Mouse (Mus musculus) lung, postnatal 10 days (tissue): ENCODE data around the gene Adamts1.
A peak's percentile ranks its signal among the peaks of the same experiment; 100 is the strongest.

ENCODE experiments used
- DNase-seq: peaks from one replicate; pipeline ENCODE4 v3.0.0; 2021

Gene Adamts1

DNA sequence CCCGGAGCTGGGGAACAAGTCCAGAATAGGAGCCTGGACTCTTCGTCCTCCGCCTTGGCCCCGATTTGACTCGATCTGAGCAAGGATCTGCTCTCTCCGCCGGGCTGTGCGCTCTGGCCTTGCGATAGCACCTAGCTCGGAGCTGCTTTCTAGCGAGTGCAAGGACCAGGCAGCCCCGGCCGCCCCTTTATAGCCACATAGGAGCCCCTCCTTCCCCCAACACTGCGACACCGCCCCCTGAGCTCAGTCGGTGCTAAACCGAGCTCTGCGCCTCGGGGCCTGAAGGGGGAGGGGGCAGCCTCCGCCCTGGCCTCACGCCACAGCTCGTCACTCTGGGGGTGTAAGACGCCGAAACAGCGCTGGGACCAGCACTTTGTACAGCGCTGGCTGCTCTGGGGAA lies at the start of gene Adamts1:
Adamts1 (minus strand) TSS at position 160 of the 400 bp plus-strand sequence.
- DNase-seq = peak; percentile 97

DNA sequence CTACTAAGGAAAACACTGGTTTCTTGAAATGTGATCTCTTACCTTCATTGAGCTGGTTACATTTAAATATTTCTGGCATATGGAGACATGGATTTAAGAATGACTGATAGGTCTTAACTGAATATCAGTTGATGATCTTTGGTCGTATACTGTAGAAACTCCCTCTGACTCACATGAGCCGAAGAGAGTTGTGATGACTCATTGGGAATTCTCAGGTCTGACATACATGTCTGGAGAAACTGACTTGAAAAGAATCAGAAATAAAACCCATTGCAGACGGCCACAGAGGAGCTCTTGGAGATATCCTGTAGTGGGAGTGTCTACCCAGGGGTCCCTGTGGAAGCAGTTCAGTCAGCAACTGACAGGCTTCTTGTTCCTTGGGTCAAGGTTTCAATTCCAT lies 24.2 kb upstream of the Adamts1 start:
- DNase-seq = no peak

DNA sequence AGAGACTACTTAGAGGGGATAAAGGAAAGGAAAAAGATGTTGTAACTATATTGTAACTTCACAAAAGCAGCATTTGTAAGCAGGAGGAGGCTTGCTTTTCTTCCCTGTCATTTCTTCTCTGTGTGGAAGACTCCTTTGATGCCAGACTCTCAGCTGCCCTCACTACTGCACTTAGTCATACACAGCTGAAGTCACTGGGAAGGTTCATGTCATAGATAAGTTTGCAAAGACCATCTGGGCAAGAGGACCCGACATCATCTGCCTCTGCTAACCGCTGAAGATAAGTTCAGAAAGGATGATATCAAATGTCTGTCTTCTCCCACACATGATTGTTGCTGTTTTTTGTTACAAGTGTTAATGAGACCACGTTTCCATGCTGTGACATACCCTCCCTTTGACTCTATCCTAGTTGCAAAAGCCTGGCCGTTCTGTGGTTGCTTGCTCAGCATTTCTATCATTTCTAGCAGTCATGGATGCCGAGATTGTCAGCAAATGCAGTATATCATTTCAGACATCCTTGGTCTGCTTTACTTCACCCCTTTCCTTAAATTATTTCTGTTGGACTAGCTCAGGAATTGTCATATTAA lies 19.5 kb upstream of the Adamts1 start:
- no peak for DNase-seq

DNA sequence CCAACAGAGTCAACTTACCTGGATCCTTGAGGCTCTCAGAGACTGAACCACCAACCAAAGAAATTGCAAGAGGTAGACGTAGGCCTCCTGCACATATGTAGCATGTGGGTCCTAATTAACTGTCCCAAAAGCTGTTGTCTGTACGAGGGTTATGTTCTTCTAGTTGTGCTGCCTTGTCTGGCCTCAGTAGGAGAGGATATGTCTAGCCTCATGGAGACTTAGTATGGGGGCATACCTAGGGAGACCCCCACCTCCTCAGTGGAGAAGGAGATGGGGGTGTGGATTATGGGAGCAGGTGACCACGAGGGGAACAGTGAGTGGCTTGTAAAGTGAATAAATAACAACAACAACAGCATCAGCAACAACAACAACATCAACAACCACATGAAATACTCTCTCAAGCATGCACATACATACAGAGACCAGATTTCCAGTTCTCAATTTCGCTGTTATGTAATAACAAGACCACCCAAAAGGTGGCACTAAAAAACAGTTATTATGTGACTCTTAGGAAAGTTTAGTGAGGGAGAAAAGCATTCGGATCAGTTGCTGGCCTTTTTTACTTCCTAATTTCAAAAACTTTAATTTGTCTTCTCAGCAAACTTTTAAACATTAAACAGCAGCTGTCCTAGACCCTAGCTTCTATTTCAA lies 17.0 kb upstream of the Adamts1 start:
- peak; percentile 22 for DNase-seq

DNA sequence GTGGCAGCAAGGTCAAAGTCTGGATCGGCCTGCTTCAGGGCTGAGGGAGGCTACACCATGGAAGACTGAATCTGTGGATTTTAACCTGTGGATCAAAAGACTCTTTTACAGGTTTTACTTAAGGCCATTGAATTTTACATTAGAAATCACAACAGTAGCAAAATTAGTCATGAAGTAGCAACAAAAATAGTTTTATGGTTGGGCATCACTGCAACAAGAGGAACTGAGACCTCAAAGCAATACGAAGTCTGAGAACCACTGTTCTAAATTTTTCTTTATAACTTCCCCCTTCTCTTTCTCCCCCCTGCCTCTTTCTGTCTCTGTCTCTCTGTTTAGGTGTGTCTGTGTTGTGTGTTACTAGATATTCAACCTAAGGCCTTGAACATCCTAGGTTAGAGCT lies 11.2 kb upstream of the Adamts1 start:
- no peak for DNase-seq

DNA sequence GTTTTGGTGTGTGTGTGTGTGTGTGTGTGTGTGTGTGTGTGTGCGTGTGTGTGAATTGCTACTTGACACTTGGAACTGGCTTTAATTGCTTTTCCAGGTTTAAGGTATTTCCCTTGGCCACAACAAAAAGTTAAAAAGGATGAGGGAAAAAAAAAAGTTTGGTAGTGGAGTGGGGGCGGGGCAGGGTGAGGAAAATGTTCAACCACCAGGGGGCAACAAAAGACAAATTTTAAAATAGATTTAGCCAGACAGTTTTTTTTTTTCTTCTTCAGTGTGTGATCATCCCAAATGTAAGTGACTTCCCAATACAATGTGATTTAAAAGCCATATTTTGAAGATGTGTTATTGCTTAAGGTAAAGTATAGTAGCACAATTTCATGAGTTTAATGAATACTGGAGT lies 4.7 kb upstream of the Adamts1 start:
- peak; percentile 78 for DNase-seq

DNA sequence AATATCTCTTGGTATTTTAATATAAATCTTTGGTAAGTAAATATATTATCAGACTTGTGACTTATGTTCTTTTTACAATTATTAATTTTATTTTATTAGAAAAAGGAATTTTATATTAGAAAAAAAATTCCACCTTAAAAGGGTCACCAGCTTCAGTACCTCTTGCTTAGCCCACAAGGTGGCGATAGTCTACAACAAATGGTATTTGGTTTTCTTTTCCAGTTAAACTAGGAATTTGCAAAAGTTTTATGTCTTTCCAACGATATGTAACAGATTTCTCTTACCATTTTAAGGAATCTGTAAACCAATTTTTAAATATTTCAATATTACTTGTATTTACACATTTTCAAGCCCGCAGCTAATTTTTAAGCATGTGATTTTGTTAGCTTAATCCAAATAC lies 4.2 kb upstream of the Adamts1 start:
- DNase-seq = peak; percentile 84

DNA sequence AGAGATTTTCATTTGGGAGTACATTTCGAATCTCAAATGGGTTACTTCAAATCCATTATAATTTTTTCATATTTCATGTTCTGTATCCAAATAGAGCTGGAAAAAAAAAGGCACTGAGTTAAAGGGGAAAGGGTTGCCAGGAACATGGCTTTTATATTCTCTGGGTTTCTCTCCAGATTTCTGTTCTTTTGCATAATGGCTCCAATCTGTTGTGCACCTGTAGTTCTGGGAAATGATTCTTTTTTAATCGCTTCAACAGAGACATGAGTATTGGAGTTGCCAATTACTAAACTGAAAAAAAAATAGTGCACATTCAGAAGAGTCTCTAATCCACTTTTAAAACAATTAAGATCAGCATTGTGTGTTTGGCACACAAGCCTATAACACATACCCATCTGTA lies 2.7 kb upstream of the Adamts1 start:
- DNase-seq = no peak

DNA sequence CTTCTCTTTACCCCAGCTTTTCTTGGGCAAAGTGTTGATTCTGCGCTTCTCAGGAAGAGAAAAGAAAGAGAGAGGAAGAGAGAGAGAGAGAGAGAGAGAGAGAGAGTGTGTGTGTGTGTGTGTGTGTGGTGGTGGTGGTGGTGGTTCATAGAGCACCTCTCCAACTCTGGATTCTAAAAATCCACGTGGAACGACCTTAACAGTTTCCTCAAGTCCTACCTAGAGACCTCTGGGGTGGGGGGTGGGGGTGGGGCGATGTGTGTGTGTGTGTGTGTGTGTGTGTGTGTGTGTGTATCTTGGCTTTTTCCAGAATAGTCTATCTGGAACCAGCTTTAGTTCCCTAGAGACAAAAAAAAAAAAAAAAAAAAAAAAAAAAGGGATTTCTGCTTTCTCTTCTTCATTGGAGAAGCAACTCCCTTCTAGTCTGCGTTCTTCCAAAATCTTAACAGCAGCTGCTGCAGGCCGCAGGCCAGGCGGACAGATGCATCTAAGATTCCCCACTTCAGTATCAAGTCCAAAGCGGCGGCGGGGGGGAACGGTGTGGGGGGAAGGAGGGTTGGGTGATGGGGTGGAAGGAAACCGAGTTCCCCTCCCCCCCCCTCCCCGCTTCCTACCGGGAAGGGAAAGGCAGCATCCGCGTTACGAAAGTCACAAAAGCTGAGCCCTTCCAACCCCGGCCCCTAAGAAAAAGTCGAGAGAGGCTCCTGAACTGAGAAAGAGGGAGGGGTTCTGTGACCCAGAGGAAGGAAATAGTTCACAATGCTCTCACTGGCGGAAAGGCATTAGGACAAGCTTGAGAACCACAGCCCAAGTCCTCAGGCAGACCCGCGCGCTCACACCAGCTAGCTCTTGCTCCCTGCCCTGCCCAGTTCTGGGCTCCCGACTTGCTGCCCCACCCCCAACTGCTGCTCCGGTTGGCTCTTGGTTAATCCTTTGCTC lies 969 bp upstream of the Adamts1 start:
- peak; percentile 94 for DNase-seq

DNA sequence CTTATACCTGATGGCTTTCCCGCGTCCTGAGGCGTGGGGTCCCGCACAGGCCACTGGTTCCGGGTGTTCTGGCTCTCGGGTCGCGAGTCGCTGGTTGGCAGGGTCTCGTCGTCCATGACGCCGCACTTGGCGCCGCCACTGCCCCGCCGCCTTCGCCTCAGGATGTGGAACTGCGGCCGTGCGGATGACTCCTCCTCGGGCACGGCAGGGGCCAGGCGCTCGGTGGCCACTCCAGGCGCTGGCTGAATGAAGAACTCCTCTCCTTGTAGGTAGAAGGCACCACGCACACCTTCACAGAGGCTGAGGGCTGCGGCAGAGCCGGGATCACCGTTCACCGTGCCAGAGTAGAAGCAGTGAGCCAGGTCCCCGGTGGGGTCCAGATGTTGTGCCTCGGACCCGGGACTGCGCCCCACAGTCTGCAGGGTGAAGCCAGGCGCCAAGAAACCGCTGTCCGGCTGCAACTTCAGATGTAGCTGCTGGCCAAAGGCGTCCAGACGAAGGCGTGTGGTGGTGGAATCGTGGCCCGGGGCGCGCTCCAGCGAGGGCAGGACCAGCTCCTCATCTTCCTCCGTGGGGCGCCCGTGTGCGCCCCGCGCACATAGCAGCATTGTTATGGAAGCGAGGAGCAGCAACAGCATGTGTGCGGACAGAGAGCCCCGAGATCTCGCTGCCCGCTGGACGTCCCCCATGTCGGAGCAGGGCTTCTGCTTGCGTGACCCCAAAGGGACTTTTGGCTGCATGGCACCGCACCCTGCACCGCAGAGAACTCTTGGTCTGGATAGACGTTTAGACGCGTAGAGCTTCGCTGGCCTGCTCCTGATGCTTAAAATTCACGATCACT lies 722 bp downstream of the Adamts1 start:
- peak; percentile 74 for DNase-seq

DNA sequence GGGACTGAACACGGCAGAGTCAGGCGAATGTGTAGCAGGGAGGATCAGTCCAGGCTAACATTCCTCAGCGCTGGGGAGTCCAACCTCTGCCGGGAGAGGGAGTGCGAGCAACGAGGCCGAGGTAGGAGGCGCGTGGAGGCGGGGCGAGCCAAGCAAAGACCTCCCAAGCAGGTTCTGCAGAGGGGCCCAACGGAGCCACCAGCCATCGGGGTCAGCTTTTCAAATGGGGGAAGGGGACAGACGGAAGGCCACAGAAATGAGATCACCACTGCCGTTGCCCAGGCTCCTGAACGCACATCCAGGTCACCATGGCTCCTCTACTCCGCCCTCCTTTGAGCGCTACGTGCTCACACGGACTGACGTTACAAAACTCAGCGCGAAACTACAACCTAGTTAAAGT lies 1.7 kb downstream of the Adamts1 start:
- peak; percentile 90 for DNase-seq

DNA sequence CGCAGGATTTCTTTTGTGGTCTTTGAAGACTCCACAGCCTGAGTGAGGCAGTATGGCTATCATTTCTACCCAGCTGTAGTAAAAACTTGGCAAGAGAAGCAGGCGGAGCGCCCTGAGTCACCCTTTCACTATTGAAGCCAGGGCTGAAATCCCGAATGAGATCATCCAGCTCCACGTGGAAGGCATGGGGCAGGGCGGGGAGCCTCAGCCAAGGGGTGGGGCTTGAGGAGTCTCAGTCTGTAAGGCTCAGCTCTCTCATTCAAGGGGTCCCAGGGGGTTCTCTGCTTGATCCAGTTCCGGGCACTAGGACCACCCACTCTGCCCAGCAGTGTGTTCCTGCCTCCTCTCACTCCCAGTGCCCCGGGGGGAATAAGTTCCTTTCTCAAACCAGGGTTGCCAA lies 2.2 kb downstream of the Adamts1 start:
- DNase-seq = peak; percentile 96

DNA sequence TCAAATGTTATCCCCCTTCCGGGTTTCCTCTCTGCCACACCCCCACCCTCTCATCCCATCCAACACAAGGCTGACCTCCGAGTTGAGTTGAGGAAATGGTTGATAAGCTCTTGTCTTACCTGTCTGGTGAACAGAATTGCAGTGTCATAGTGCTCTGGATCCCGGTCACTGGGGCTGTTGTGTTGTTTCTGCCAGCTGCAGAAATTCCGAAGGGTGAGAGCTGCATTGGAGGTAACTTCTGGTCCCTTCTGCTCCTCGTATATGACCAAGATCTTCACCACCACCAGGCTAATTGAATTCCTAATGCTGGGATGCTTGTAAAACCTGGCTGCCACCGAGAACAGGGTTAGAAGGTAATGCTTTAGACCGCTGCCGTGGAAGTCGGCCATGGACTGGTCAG lies 2.9 kb downstream of the Adamts1 start:
- no peak for DNase-seq

DNA sequence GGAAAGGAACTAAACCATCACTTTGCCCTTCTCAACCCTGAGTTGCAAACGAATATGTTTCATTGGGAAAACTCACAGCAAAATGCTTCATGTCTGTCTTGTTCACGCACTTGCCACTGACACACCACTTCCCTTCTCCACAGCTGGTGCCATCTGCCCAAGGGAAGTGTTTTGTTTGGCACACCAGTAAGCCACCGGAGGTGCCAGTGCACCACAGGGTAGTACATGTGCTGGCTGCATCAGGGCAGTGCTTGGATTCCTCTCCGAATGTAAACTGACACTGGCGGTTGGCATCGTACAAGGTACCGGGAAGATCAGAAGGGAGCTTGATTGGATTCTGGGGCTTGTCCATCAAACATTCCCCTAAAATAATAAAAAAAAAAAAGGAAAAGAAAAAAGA lies 4.6 kb downstream of the Adamts1 start:
- DNase-seq = no peak

DNA sequence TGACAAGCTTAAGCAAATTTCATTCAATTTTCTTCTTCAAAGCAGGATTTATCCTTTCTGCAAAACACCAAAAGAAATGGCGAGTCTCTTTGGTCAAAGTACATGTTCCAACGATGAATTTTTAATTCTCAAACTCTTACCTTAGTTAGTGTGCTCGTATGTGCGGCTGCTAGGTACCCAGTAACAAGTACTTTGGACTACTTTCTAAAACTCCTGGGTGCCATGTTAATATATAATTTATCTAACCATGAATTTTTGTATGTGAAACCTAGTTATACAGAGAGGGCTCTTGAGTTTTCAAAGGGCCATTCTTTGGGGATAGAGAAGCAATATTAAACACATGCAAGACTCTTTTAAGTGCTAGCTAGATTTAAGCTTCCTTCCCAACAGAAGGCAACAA lies 5.8 kb downstream of the Adamts1 start:
- no peak for DNase-seq

DNA sequence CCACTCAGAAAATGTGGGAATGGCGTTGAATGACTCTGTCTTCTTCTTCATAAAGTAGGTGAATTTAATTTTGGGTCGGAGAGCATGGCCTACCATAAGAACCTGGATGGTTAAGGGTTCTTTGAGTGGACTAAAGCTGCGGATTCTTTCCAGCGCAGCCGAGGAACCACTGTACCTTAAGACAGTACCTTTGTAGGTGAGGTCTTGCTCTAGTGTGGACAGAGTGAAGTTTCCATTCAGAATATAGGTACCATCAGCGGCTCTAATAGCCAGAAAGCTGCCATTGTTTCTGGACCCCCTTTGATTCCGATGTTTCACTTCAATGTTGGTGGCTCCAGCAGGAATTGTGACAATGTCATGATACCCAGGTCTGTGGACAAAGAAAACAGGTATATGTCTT lies 7.2 kb downstream of the Adamts1 start:
- DNase-seq = no peak

DNA sequence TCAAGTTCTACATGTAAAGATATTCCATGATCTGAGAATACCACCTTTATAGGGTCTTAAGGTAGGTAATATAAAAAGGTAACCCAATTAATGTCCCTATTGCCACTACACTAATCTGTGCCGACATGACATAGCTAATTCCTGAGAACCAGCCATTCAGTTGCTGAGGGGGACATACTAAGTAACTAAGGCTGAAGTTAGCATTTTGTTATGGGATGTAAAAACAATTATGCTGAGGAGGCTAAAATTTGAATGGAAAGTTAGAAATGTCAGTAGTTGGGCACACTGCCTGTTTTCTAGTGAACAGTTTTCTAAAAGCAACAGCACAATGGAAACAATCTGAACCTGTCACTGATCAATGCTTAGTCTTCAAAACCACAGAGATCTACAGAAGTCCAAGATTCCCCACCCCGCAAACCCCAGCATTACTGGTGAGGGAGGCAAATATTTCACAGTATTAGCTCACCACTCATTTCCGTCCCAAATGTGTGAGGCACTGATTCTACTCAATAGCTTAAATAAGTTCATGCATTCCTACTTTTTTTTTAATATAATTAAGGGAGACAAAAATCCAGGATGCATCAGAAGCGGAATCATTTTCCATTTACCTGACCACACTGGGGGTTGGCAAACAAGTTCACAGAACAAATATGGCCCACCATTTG lies 9.6 kb downstream of the Adamts1 start:
- DNase-seq = no peak

DNA sequence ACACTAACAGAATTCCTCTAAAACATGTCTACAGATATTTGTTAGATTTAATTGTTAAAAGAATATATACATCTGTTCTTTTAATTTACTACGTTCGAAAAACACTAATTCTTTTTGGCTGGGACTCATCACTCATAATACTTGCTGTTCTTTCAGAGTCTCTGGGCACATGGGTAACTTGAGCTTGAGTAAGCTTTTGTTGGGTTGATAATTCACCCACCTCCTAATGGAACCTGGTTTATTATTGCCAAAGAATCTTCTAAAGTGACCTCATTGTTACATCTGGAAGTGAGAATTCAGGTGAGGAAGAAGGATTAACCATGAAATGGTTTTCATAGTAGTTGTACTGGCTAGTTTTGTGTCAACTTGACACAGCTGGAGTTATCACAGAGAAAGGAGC lies 21.8 kb downstream of the Adamts1 start:
- DNase-seq = no peak

DNA sequence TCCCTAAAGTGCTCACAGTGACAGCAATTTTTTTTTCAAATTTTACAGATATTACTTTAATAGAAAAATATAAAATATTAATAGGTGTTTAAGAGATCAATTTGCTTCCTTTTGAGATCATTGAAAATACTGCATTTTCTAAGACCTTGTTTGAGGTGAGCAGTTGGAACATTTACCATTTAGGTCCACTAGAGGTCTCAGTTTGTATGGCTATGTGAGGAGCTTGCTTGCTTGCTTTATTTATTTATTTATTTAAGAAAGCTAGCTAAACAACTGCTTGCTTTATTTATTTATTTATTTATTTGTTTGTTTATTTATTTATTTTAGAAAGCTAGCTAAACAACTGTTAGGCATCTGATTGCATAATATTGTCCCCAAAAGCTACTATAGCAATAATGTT lies 23.1 kb downstream of the Adamts1 start:
- DNase-seq = peak; percentile 33

DNA sequence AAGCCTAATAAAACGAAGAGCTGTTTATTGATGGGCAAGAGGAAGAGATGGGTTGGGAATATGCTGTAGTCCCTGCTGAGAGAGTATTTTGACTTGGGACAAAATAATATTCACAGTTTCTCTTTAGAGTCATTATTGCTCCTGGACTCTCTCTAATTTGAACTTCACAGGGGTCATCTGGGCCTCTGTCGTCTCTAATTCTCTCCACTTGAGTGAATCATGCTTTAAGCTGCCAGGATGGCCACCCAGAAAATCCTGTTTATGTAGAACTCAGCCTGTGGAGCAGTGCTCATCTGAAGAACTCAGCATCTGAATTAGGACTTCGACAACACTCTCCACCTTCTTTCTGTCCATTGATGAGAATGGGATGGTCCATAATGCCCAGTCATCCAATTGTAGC lies 30.6 kb downstream of the Adamts1 start:
- DNase-seq = no peak

DNA sequence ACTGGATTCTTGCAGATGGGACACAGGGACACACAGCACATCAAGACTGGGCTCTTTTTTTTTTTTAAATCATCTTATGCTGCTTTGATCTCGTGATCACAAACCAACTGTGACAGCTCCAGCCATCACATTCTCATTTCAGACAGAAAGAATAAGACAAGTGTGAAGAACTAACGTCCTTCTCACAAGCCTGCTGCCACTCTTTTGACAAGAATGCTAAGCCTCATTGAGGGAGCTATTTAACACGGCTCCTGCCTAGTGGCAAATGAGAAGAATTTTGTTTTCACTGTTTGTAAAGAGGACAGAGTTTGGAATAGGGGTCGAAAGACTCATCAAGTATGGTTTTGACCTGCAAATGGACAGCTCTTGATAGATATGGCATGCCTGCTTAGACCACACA lies 35.6 kb downstream of the Adamts1 start:
- no peak for DNase-seq

DNA sequence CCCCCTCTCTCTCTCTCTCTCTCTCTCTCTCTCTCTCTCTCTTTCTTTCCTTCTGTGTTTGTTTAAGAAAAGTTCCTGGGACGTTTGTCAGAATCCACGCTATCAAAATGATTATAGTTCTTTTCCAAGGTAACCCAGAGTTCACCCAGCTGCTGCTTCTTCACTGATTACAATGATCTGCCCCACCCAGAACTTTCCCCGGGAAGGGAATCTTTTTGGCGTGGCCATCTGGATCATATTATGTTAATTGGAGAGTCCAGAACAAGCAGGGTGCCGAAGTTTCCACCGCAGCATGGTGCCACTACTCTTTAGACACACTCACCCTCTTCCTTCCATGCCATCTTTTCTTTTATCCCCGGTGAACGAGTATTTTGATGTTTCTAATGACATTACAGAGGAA lies 37.2 kb downstream of the Adamts1 start:
- no peak for DNase-seq

DNA sequence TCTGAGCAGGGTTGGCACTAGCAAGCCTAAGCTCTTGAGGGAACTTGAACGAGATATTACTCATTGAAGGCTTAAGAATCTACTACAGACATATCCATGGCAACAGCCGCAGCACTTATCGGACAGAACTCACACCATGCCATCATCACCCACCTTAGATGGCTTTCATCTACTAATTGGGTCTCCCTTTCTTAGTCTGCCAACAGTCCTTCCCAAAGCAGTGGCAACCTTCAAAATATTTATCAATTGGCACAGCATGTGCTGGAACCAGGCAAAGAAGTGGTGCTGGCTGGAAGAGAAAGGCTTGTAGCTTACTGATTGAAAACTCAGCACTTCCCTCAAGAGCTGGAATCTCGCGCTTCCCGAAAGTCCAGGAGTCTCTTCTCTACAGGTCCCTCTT lies 37.7 kb downstream of the Adamts1 start:
- DNase-seq = no peak
